ENCODE assay signal across 9 mouse cellular contexts in the genomic region with DNA sequence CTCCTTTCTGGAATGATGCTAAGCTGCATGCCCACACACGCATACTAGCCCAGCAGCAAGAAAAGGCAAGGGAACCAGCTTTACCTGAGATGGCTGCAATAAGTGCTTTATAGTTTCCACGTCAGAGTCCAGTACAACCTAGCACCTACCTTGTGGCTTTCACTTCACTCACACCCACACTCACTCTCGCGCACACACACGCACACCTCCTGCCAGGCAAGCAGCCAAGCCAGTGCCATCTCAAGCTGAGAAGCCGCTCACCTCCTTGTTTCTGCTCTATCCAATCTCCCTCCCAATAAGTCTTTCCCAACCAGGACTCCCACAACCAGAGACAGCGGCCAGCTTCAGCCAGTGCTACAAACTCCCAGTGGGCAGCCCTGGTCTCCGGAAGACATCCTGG. TPM values are rescaled to one million over a fixed set of nuclear protein-coding genes. Genes with fewer than 3 reads are reported as not detected.
DNase-seq lines count a peak whose midpoint lies in the region; ATAC-seq and TF ChIP-seq lines count a peak whose summit lies in the region.
"Had no signal": no experiment of that assay in that cellular context is flagged by ENCODE, and none has a peak within 500 bp of the region (broad histone marks: within the 10 kb centered on the region; RNA-seq: fewer than 3 reads in every experiment).

No protein-coding gene starts in this region.

- no peak overlapping the region for H3K4me3 ChIP-seq in lung, embryonic 14.5 days (ENCODE audit: low read depth, low read length)
- H3K4me3 ChIP-seq in neural tube, embryonic 15.5 days (replicated peaks) = no peak overlapping the region
- H3K4me3 ChIP-seq: heart, embryonic 15.5 days had no signal

- peak; percentile 28; the same call in 1 of the 2 replicates for ATAC-seq in frontal cortex, adult (ENCODE audit: low TSS enrichment)
- ATAC-seq in lung, embryonic 14.5 days (ENCODE audit: insufficient read depth) = no peak
- ATAC-seq in neural tube, embryonic 15.5 days (ENCODE audit: low FRiP score) = no peak

- no peak for TF ChIP-seq CTCF in lung, embryonic 14.5 days (IDR thresholded peaks at IDR 0.05; ENCODE audit: low read depth)

- no peak overlapping the region for H3K4me2 ChIP-seq in lung, embryonic 14.5 days
- peak overlapping the region; percentile 9 for H3K4me2 ChIP-seq in neural tube, embryonic 15.5 days
- H3K4me2 ChIP-seq: heart, embryonic 15.5 days had no signal

- H3K9ac ChIP-seq in lung, embryonic 14.5 days = 0 out of 2 replicates have a peak overlapping the region, but pooled peaks have one; percentile 13
- no peak overlapping the region; the same call in 1 of the 2 replicates for H3K9ac ChIP-seq in neural tube, embryonic 15.5 days (replicated peaks)
- H3K9ac ChIP-seq: heart, embryonic 15.5 days had no signal

- H3K27me3 ChIP-seq in lung, embryonic 14.5 days (ENCODE audit: insufficient read depth, low read length) = no peaks in the 10 kb centered on the region
- H3K27me3 ChIP-seq in neural tube, embryonic 15.5 days (replicated peaks) = no peaks in the 10 kb centered on the region
- H3K27me3 ChIP-seq: heart, embryonic 15.5 days had no signal

- no peaks in the 10 kb centered on the region for H3K9me3 ChIP-seq in lung, embryonic 14.5 days (ENCODE audit: low read depth, low read length)
- no peaks in the 10 kb centered on the region for H3K9me3 ChIP-seq in neural tube, embryonic 15.5 days (replicated peaks)
- H3K9me3 ChIP-seq: heart, embryonic 15.5 days had no signal

- no peak for DNase-seq in frontal cortex, postnatal 25 days (ENCODE audit: low spot score in 2 of 2)
- no peak for DNase-seq in lung, embryonic 14.5 days
- no peak for DNase-seq in lung, postnatal 10 days
- peak; percentile 62 for DNase-seq in gonadal fat pad, adult 2 months (ENCODE audit: low read depth)
- no peak for DNase-seq in ovary, postnatal 36 days (ENCODE audit: low spot score)
- DNase-seq in testis, postnatal 14 days (ENCODE audit: low spot score) = no peak

- no peak overlapping the region for H3K27ac ChIP-seq in lung, embryonic 14.5 days (ENCODE audit: low read depth)
- H3K27ac ChIP-seq in neural tube, embryonic 15.5 days (replicated peaks) = no peak overlapping the region
- H3K27ac ChIP-seq: heart, embryonic 15.5 days had no signal

- 69% methylated on average over 8 of the region's 8 CpGs for WGBS in lung, embryonic 14.5 days
- 70% methylated on average over 8 of the region's 8 CpGs for whole genome bisulfite sequencing in neural tube, embryonic 15.5 days

- H3K36me3 ChIP-seq in lung, embryonic 14.5 days (ENCODE audit: insufficient read depth) = no peaks in the 10 kb centered on the region
- no peaks in the 10 kb centered on the region for H3K36me3 ChIP-seq in neural tube, embryonic 15.5 days
- H3K36me3 ChIP-seq: heart, embryonic 15.5 days had no signal

- H3K4me1 ChIP-seq in lung, embryonic 14.5 days (ENCODE audit: insufficient read depth) = peaks cover 15% of the 10 kb centered on the region
- H3K4me1 ChIP-seq in neural tube, embryonic 15.5 days = peaks cover 49% of the 10 kb centered on the region

RNA-seq across cellular contexts. Expression of a gene that starts 3.9 kb away (rescaled TPM):
- 11.6 and 13.7 TPM in 2 replicates for polyA plus RNA-seq in lung, embryonic 14.5 days (2014; fragmentation: Nextera tagmentation; extraction: Ambion mirVana)
- 17.7 and 20.0 TPM in 2 replicates for polyA plus RNA-seq in gonadal fat pad, adult 2 months (2012; rRNA removed)
- 14.4 and 16.8 TPM in 2 replicates for polyA plus RNA-seq in neural tube, embryonic 15.5 days (2015; fragmentation: Nextera tagmentation; extraction: Ambion mirVana)

RNA-seq across cellular contexts. Expression of a gene that starts 41.7 kb away (rescaled TPM):
- 678 and 713 TPM in 2 replicates for polyA plus RNA-seq in lung, embryonic 14.5 days (2014; fragmentation: Nextera tagmentation; extraction: Ambion mirVana)
- 88.2 and 114 TPM in 2 replicates for polyA plus RNA-seq in gonadal fat pad, adult 2 months (2012; rRNA removed)
- 337 and 386 TPM in 2 replicates for polyA plus RNA-seq in neural tube, embryonic 15.5 days (2015; fragmentation: Nextera tagmentation; extraction: Ambion mirVana)

RNA-seq across cellular contexts. Expression of a gene that starts 53.9 kb away (rescaled TPM):
- polyA plus RNA-seq in lung, embryonic 14.5 days (2014; fragmentation: Nextera tagmentation; extraction: Ambion mirVana) = 18.6 and 20.4 TPM in 2 replicates
- polyA plus RNA-seq in gonadal fat pad, adult 2 months (2012; rRNA removed) = 9.1 and 12.4 TPM in 2 replicates
- polyA plus RNA-seq in neural tube, embryonic 15.5 days (2015; fragmentation: Nextera tagmentation; extraction: Ambion mirVana) = 12.7 and 15.2 TPM in 2 replicates
